Mouse (Mus musculus) kidney, postnatal 14 days (tissue): ENCODE measurements around the gene Shld2.
"Not testable (repeated sequence)": the region's sequence is repeated elsewhere in the genome, so short reads cannot be mapped to it uniquely, and the experiment has no call there.

ENCODE experiments used
- DNase-seq: peaks from one replicate; pipeline ENCODE4 v3.0.0; 2022; ENCODE audit warnings: mixed read lengths

Shld2 gene

DNA sequence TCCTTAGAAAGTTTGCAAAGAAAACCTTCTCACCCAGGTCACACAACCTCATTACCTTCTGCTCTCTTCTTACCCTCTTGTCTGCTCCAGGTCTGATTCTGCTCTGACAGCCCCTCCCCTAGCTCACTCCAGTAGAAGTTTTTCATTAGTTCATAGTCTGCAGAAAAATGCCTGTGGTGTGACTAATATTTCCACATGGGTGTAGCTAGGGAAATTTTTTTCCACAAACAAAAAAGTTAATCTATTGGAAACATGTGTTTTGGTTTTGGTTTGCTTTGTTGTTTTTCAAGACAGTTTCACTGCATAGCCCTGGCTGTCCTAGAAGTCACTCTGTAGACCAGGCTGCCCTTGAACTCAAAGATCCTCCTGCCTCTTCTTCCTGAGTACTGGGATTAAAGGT is 7.8 kb upstream of the Shld2 start:
- DNase-seq: no peak

GRCm38 (mm10) chr14:34317431-34317830 is 7.1 kb upstream of the Shld2 start:
- no peak for DNase-seq

DNA sequence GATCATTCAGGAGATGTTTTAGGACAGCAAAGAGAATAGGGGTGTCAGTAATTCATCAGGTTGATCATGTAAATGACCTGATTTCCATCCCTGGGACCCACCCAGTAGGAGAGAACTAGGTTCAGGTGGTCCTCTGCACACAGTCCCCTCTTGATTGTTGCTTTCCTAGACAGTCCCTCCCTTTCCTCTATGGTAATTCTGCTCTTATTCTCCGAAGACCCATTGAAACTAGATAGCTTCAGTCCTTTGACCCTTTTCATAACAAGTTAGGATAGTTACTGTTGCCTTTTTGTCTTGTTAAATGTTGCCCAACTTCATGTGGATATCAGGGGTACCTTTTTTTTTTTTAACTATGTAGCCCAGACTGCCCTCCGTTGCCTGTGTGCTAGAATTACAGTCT is 6.1 kb upstream of the Shld2 start:
- no peak for DNase-seq

DNA sequence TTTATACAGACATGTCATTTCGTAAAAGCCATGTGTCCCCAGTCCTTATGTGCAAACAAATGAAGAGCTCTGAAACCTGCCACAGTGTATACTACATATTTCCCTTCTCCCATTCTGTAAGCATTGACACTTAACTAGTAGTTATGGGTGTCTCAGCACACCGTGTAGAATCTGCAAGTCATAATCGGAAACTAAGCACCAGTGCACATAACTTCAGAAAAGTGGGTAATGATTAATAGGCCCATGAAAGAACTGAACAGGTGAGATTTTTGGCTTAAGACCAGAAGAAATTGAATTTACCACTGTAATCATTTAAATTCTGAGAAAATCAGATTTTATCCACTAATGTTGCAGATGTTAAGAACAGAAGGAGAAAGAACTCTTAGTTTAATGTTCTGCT is 4.5 kb upstream of the Shld2 start:
- DNase-seq: no peak

DNA sequence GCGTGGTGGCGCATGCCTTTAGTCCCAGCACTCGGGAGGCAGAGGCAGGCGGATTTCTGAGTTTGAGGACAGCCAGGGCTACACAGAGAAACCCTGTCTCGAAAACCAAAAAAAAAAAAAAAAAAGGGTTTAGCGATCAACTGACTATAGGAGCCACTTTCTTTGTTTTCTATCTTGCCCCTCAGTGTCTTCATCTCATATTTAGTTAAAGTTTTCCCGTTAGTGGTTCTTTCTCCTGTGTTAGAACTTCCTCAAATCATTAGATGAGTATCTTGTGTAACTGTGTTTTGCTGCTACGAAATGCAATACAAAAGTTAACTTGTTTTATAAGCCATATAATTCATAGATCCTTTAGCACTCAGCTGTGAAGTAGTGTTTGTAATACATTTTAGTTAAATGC is 4.1 kb upstream of the Shld2 start:
- not testable (repeated sequence) for DNase-seq

DNA sequence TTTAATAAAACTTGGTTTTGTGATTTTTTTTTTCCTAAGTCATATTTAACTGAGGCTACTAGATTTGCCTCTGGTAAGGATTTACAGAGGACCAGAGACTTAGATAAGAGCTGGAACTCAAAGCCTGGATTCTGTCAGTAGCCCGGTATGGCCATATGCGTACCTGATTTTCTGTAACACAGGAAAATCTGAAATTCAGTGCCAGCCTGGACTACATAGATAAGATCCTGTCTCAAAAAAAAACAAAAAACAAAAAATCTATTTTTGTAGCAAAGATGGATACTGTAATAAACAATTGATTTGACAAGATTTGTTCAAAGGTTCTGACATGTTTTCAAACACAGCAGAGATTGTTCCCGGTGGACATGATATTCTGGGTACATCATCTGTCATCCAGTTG is 3.3 kb upstream of the Shld2 start:
- no peak for DNase-seq

- DNase-seq: peak; percentile 64
Measured at GRCm38 (mm10) chr14:34312339-34313048, 2.2 kb upstream of the Shld2 start.

- peak; percentile 61 for DNase-seq
Measured at GRCm38 (mm10) chr14:34311691-34312090, 1.4 kb upstream of the Shld2 start.

DNA sequence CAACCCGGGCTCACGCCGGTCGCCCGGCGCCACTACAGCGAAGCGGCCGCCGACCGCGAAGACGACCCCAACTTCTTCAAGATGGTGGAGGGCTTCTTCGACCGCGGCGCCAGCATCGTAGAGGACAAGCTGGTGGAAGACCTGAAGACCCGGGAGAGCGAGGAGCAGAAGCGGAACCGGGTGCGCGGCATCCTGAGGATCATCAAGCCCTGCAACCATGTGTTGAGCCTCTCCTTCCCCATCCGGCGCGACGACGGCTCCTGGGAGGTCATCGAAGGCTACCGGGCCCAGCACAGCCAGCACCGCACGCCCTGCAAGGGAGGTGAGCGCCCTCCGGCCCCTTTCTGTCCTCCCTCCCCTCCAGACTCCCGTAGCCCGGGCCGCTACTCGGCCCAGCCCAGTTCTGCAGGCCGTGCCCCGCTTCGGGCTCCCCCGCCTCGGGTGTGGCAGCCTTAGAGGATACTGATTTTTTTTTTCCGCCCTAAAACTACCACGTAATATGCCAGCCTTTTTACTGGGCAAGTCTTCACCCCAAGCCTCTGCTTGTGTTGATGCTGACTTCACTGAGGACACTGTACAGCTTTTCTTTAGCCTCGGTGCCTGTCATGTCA is 833 bp upstream of the Shld2 start:
- DNase-seq: peak; percentile 59

DNA sequence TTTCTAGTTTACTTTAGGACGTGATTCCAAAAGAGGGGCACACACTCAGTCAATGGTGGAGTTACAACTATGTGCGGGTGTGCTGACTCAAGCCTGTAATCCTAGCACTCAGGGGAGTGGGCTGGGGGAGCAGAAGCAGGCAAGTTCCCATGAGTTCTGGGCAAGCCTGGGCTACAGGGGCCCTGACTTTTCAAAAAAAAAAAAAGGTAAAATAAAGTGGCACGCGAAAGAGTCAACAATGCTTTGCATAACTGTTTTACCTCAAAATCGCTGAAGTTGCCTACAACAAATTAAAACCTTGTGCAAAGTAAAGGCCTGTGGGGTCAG is 423 bp downstream of the Shld2 start:
- no peak for DNase-seq

DNA sequence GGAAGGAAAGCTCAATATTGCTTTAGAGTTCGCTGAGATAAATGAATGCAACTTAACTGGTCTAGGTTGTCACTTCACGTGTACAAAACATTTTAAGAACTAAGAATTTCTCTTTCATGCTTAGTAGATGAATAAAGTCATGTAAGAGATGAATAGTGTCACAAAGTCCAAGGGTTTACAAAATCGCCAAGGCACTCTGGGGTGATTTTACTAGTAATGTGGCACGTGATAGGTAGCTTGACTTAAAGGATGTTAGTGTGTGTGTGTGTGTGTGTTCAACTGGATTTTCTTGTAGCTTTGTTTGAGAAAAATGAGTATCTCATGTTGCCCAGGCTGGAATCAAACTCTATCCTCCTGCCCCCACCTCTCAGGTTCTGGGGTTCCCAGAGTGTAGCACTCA is 1.0 kb downstream of the Shld2 start:
- DNase-seq: no peak

DNA sequence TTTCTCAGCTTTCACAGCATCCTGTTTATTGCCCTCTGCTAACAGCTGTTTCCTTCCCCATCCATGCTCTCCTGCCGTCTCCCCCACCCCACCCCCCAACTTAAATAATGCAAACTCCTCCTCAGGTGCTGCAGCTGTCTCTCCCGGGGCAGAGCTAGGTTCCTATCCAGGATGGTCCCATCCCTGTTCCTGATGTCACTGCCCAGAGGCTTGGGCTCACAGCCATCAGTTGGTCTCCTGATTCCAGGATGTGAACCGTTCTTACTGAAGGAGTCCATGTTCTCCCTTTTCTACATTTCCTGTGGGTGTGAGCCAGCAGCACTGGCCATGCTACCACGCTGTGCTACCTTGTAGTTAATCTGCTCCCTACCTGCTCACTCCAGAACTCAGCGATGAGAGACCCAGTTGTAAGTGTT is 7.0 kb downstream of the Shld2 start:
- DNase-seq: peak; percentile 57

DNA sequence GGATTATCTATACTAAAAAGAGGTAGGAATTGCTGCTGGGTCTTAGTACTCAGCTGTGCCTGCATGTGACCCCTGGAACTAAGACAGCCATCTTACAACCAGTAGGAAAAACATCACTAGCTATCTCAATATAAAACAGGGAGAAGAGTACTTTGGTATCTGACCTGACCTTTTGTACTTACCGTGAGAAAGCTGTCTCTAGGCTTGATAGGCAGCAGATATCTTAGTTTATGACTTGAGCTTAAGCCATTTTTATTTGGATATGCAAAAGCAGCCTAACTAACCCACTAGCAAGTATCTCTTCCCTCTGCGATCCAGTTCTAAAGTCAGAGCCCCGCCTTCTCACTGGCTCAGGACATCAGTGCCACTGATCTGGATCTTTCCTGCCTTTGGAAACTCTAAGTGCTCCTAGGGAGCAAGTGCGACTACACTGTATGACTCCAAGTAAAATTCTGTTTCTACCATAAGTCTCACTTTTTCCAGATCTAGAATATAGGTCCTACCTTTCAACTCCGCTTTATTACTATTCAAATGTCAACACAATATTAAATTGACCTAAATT is 7.5 kb downstream of the Shld2 start:
- peak; percentile 33 for DNase-seq

- peak; percentile 29 for DNase-seq
Measured at GRCm38 (mm10) chr14:34298871-34299700, 11.2 kb downstream of the Shld2 start.

DNA sequence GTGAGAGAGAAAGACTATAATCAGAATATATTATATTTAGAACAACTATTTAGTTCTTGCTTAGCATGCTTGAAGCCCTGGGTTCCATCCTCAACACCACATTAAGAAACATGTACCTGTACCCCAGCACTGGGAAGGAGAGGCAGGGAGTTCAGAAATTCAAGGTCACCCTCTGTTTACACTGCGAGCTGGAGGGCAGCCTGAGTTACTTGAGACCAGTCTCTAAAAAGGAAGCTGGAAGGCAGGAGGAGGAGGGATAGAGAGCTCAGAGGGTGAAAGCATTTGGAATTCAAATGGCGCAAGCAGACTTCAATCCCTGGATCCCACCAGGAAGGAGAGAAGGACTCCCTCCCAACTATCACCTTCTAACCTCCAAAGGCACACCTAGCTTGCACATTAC is 12.7 kb downstream of the Shld2 start:
- DNase-seq: peak; percentile 45

GRCm38 (mm10) chr14:34297038-34297437 is 13.3 kb downstream of the Shld2 start:
- DNase-seq: no peak

GRCm38 (mm10) chr14:34296350-34296749 is 13.9 kb downstream of the Shld2 start:
- DNase-seq: no peak

DNA sequence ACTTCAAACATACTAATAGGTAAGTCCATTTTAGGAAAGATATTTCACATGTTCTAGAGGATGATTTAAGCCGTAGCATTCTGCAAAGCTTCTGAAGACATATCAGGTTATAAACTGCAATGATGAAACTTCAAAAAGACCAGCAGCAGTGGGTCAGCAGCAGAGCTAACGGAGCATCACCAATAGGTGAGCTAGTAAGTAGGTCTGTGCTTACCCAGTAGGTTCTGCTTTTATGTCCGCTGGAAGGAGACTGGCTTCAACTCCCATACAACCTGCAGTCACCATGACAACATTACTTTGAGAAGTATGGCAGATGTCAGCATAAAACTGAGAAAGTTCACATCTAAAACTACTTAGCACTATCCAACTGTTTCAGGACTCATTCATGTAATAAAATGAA is 16.7 kb downstream of the Shld2 start:
- DNase-seq: peak; percentile 54

GRCm38 (mm10) chr14:34290229-34290628 is 20.1 kb downstream of the Shld2 start:
- DNase-seq: no peak

GRCm38 (mm10) chr14:34289259-34290015 is 20.9 kb downstream of the Shld2 start:
- DNase-seq: no peak

DNA sequence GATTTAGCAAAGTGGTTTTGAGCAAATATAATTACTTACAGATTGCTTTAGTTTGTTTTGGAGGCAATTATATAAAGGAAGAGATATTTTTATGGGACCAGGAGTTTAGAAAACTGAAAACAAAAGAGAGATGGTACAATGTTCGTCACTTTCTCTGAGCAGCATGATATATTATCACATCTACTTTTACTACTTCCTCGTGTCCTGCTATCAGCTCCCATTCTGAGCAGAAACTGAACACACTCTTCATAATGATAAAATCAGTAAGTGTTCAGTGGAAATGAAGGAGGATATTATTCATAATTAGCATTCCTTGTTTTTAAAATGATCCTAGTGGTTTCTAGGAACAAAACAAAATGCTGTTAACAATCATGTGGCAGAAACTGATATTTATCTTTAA is 21.9 kb downstream of the Shld2 start:
- DNase-seq: no peak

GRCm38 (mm10) chr14:34281736-34282269 is 28.5 kb downstream of the Shld2 start:
- no peak for DNase-seq

DNA sequence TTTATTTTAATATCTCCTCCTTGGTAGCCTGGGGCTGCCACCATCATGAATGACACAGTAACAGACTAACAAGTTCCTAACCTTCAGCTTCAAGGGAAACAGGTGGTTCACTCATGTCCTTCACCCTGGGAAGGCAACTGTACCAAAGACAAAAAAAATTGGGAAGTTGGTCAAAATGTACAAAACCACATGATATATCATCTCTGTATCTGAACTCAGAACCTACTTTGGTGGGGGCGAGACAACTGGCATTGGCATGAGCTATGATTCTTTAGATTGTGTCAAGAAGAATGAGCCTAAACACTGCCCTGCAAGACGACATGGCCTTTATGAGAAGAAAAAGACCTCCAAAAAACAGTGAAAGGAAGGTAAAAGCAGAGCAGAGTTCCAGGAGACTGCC is 29.5 kb downstream of the Shld2 start:
- no peak for DNase-seq
